Comparison of ENCODE assay signal across 26 mouse cellular contexts in genomic region chr6:116856917-116857491, GRCm38 (mm10).
DNase-seq lines count a peak whose midpoint lies in the region; ATAC-seq lines count a peak whose summit lies in the region.
"Had no signal": no experiment of that assay in that cellular context is flagged by ENCODE, and none has a peak within 500 bp of the region (broad histone marks: within the 10 kb centered on the region; RNA-seq: fewer than 3 reads in every experiment).

No protein-coding gene starts in this region.

- H3K4me2 ChIP-seq in midbrain, embryonic 11.5 days = no peak overlapping the region
- no peak overlapping the region for H3K4me2 ChIP-seq in midbrain, embryonic 14.5 days (ENCODE audit: low read length)
- H3K4me2 ChIP-seq in embryonic facial prominence, embryonic 14.5 days (ENCODE audit: low read depth, low read length) = no peak overlapping the region
- H3K4me2 ChIP-seq in limb, embryonic 13.5 days (replicated peaks) = 0 out of 2 replicates have a peak overlapping the region, but pooled peaks have one; percentile 16
- no peak overlapping the region for H3K4me2 ChIP-seq in forebrain, embryonic 14.5 days (ENCODE audit: low read length)
- H3K4me2 ChIP-seq: forebrain, embryonic 13.5 days; heart, embryonic 13.5 days; hindbrain, embryonic 14.5 days had no signal

- no peaks in the 10 kb centered on the region for H3K36me3 ChIP-seq in midbrain, embryonic 11.5 days (ENCODE audit: control insufficient read depth, insufficient read depth, low read length)
- no peaks in the 10 kb centered on the region for H3K36me3 ChIP-seq in midbrain, embryonic 14.5 days (ENCODE audit: control insufficient read depth, insufficient read depth, low read length)
- no peaks in the 10 kb centered on the region for H3K36me3 ChIP-seq in embryonic facial prominence, embryonic 14.5 days (ENCODE audit: control insufficient read depth, insufficient read depth, low read length)
- H3K36me3 ChIP-seq in limb, embryonic 13.5 days = no peaks in the 10 kb centered on the region
- H3K36me3 ChIP-seq in forebrain, embryonic 14.5 days (ENCODE audit: control insufficient read depth, insufficient read depth, low read length) = no peaks in the 10 kb centered on the region
- H3K36me3 ChIP-seq: forebrain, embryonic 10.5 days; heart, embryonic 10.5 days; heart, embryonic 13.5 days had no signal

- no peak for ATAC-seq in midbrain, embryonic 11.5 days (ENCODE audit: low FRiP score)
- no peak for ATAC-seq in midbrain, embryonic 14.5 days (ENCODE audit: low FRiP score, low TSS enrichment)
- ATAC-seq in embryonic facial prominence, embryonic 14.5 days (ENCODE audit: low read depth) = no peak
- ATAC-seq in limb, embryonic 13.5 days (ENCODE audit: low FRiP score, low read depth) = peak; percentile 92
- ATAC-seq in forebrain, embryonic 14.5 days = no peak
- ATAC-seq: CD4-positive, CD25-positive, alpha-beta regulatory T cell, adult 4 months; forebrain, embryonic 13.5 days; forebrain, postnatal 0 days; hindbrain, postnatal 0 days; inflammation-experienced regulatory T-cells, adult 6 months had no signal

- H3K4me1 ChIP-seq in midbrain, embryonic 11.5 days (ENCODE audit: control insufficient read depth, insufficient read depth, low read length) = no peaks in the 10 kb centered on the region
- no peaks in the 10 kb centered on the region for H3K4me1 ChIP-seq in midbrain, embryonic 14.5 days (ENCODE audit: control insufficient read depth, insufficient read depth, low read length)
- H3K4me1 ChIP-seq in embryonic facial prominence, embryonic 14.5 days (ENCODE audit: control insufficient read depth, insufficient read depth, low read length) = peaks cover 8% of the 10 kb centered on the region
- H3K4me1 ChIP-seq in limb, embryonic 13.5 days = peaks cover 26% of the 10 kb centered on the region
- no peaks in the 10 kb centered on the region for H3K4me1 ChIP-seq in forebrain, embryonic 14.5 days (ENCODE audit: control insufficient read depth, insufficient read depth, low read length)
- H3K4me1 ChIP-seq: forebrain, embryonic 10.5 days; forebrain, embryonic 13.5 days; heart, embryonic 10.5 days; heart, embryonic 13.5 days had no signal

- no peaks in the 10 kb centered on the region for H3K9me3 ChIP-seq in midbrain, embryonic 11.5 days (ENCODE audit: control insufficient read depth, low read length)
- no peaks in the 10 kb centered on the region for H3K9me3 ChIP-seq in midbrain, embryonic 14.5 days (ENCODE audit: control insufficient read depth, low read length)
- H3K9me3 ChIP-seq in embryonic facial prominence, embryonic 14.5 days (ENCODE audit: control insufficient read depth, low read length) = no peaks in the 10 kb centered on the region
- no peaks in the 10 kb centered on the region for H3K9me3 ChIP-seq in limb, embryonic 13.5 days
- H3K9me3 ChIP-seq in forebrain, embryonic 14.5 days (replicated peaks; ENCODE audit: control insufficient read depth, low read length) = no peaks in the 10 kb centered on the region
- H3K9me3 ChIP-seq: forebrain, embryonic 10.5 days; forebrain, embryonic 13.5 days; heart, embryonic 10.5 days; heart, embryonic 13.5 days had no signal

- H3K9ac ChIP-seq in midbrain, embryonic 11.5 days (ENCODE audit: low read length) = no peak overlapping the region
- no peak overlapping the region for H3K9ac ChIP-seq in midbrain, embryonic 14.5 days (replicated peaks; ENCODE audit: low read length)
- H3K9ac ChIP-seq in embryonic facial prominence, embryonic 14.5 days (ENCODE audit: low read depth, low read length) = no peak overlapping the region
- H3K9ac ChIP-seq in limb, embryonic 13.5 days = no peak overlapping the region
- no peak overlapping the region for H3K9ac ChIP-seq in forebrain, embryonic 14.5 days (ENCODE audit: low read length)
- H3K9ac ChIP-seq: forebrain, embryonic 13.5 days; forebrain, postnatal 0 days; heart, embryonic 13.5 days; hindbrain, embryonic 14.5 days had no signal

- no peak overlapping the region for H3K27ac ChIP-seq in midbrain, embryonic 11.5 days (ENCODE audit: low read depth, low read length)
- no peak overlapping the region for H3K27ac ChIP-seq in midbrain, embryonic 14.5 days (replicated peaks; ENCODE audit: low read depth, low read length)
- peak overlapping the region; percentile 61 for H3K27ac ChIP-seq in embryonic facial prominence, embryonic 14.5 days (replicated peaks; ENCODE audit: low read depth, low read length)
- peak overlapping the region; percentile 45; the same call in 1 of the 2 replicates for H3K27ac ChIP-seq in limb, embryonic 13.5 days
- H3K27ac ChIP-seq in forebrain, embryonic 14.5 days (ENCODE audit: low read depth, low read length) = no peak overlapping the region
- H3K27ac ChIP-seq: forebrain, embryonic 10.5 days; forebrain, embryonic 13.5 days; heart, adult 2 months; heart, embryonic 10.5 days; heart, embryonic 13.5 days; hindbrain, embryonic 14.5 days; hindbrain, postnatal 0 days had no signal

- WGBS in midbrain, embryonic 11.5 days = 84% methylated on average over 1 of the region's 1 CpGs
- 98% methylated on average over 1 of the region's 1 CpGs for WGBS in midbrain, embryonic 14.5 days
- WGBS in embryonic facial prominence, embryonic 14.5 days = 32% methylated on average over 1 of the region's 1 CpGs
- WGBS in limb, embryonic 13.5 days = 23% methylated on average over 1 of the region's 1 CpGs
- WGBS in forebrain, embryonic 14.5 days = 97% methylated on average over 1 of the region's 1 CpGs

- H3K27me3 ChIP-seq in midbrain, embryonic 11.5 days (ENCODE audit: control insufficient read depth, insufficient read depth, low read length) = no peaks in the 10 kb centered on the region
- no peaks in the 10 kb centered on the region for H3K27me3 ChIP-seq in midbrain, embryonic 14.5 days (ENCODE audit: control insufficient read depth, insufficient read depth, low read length)
- no peaks in the 10 kb centered on the region for H3K27me3 ChIP-seq in embryonic facial prominence, embryonic 14.5 days (replicated peaks; ENCODE audit: control insufficient read depth, insufficient read depth, low read length)
- peaks cover 11% of the 10 kb centered on the region; the same call in 1 of the 2 replicates for H3K27me3 ChIP-seq in limb, embryonic 13.5 days
- H3K27me3 ChIP-seq in forebrain, embryonic 14.5 days (replicated peaks; ENCODE audit: control insufficient read depth, insufficient read depth, low read length) = no peaks in the 10 kb centered on the region
- H3K27me3 ChIP-seq: forebrain, embryonic 13.5 days; heart, embryonic 13.5 days had no signal

- no peak overlapping the region for H3K4me3 ChIP-seq in midbrain, embryonic 11.5 days (ENCODE audit: low read depth, low read length)
- H3K4me3 ChIP-seq in midbrain, embryonic 14.5 days (replicated peaks; ENCODE audit: low read depth, low read length) = no peak overlapping the region
- no peak overlapping the region for H3K4me3 ChIP-seq in embryonic facial prominence, embryonic 14.5 days (ENCODE audit: low read depth, low read length)
- H3K4me3 ChIP-seq in limb, embryonic 13.5 days = no peak overlapping the region
- no peak overlapping the region for H3K4me3 ChIP-seq in forebrain, embryonic 14.5 days (ENCODE audit: low read depth, low read length)
- H3K4me3 ChIP-seq: forebrain, embryonic 10.5 days; forebrain, embryonic 13.5 days; heart, adult 2 months; heart, embryonic 10.5 days; heart, embryonic 13.5 days had no signal

- peak; percentile 31 for DNase-seq in midbrain, embryonic 11.5 days (ENCODE audit: low spot score, missing footprints)
- DNase-seq in midbrain, embryonic 14.5 days = no peak
- DNase-seq in embryonic facial prominence, embryonic 14.5 days (ENCODE audit: low spot score) = peak; percentile 14
- no peak for DNase-seq in forebrain, embryonic 14.5 days (ENCODE audit: low spot score)
- no peak for DNase-seq in adrenal gland, adult 8-10 months
- DNase-seq: adrenal gland, adult 2 months; adrenal gland, postnatal 25 days; cerebellum, adult 11-12 months; cerebellum, adult 8-10 months; cerebellum, postnatal 10 days; cerebellum, postnatal 36 days; embryo, embryonic 11 days; forebrain, postnatal 0 days; gastrocnemius, postnatal 25 days; heart, adult 2 months; heart, postnatal 14 days; heart, postnatal 4 days had no signal

Comparison
In these comparisons a context has a peak if more than half of its experiments do, and no peak if none do; other contexts are left out.
1. DNase-seq: peak in midbrain, embryonic 11.5 days (single experiment) and embryonic facial prominence, embryonic 14.5 days (single experiment); none in midbrain, embryonic 14.5 days (single experiment), forebrain, embryonic 14.5 days (single experiment) and adrenal gland, adult 8-10 months (single experiment).
2. H3K27ac ChIP-seq: peak in embryonic facial prominence, embryonic 14.5 days (single experiment) and limb, embryonic 13.5 days (single experiment); none in midbrain, embryonic 11.5 days (single experiment), midbrain, embryonic 14.5 days (single experiment) and forebrain, embryonic 14.5 days (single experiment).